Mouse (Mus musculus) lung, adult 2 months (tissue): ENCODE measurements around the gene Mbnl1. TPM values are rescaled to one million over a fixed set of nuclear protein-coding genes. Genes with fewer than 3 reads are reported as not detected.

ENCODE experiments used
- DNase-seq: peaks from one replicate; pipeline ENCODE4 v3.0.0; 2022
- H3K4me1 ChIP-seq: fragments of 200-500 bp; 2 replicates; pipeline ENCODE4 v1.6.1; 2011; ENCODE audit warnings: low read length; ENCODE audit not compliant: control insufficient read depth, insufficient read depth
- H3K4me3 ChIP-seq: fragments of 200-500 bp; replicated peaks from 2 replicates; pipeline ENCODE3; 2011; ENCODE audit warnings: low read depth, mild to moderate bottlenecking, control low read depth, low read length; ENCODE audit errors: extremely low read depth
- CTCF ChIP-seq: fragments of 200-500 bp; IDR thresholded peaks from 2 replicates; pipeline ENCODE4 v1.5.1; 2011; ENCODE audit warnings: mild to moderate bottlenecking, low read length, control low read depth; ENCODE audit not compliant: insufficient read depth
- POLR2A ChIP-seq: fragments of 200-500 bp; IDR thresholded peaks from 2 replicates; pipeline ENCODE4 v1.6.1; 2011; ENCODE audit warnings: low read depth, mild to moderate bottlenecking, control low read depth, low read length, borderline replicate concordance; ENCODE audit errors: extremely low read depth
- WGBS: fragments of 180-500 bp; shearing (Covaris S2); methylation state at CpG from one replicate; pipeline ENCODE4 v1.1.7; 2018; 5-methylcytosine and 5-hydroxymethylcytosine counted together
- polyA plus RNA-seq: library from polyadenylated mRNA; depleted of rRNA; stranded (reverse); fragments of >200 nt; gene quantifications from 2 replicates; pipeline ENCODE4 v1.2.3, GENCODE M21; 2012

Gene Mbnl1
- polyA plus RNA-seq, 1 experiment: 103 TPM

DNA sequence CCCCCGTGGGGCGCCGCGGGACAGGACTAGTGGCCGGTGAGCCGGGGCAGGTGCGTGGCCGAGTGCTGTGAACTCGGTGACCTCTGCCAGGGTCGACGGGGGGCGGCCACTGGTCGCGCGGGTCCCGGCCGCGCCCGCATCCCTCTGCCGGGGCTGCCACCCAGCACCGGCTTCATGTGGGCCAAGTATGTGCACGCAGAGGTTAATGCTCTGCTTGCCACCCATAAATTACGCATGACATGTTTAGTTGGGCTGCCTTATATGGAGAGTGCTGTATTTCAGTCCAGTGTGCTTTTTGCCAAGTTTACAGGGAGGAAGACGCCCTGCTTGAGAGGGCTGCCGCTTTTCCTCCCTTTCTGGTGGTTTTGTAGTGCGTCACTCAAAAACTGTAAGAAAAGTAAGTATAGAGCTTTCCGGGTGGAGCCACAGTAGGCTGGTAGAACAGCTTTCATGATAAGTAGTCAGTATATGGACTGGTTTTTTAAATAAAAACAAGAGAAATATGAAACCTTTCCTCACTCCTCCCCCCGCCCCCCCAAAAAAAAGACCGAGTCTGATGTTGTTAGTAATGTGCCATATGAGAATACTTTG, 29.0 kb downstream of the Mbnl1 start:
- peak; percentile 68; the same call in 1 of the 2 replicates for TF ChIP-seq POLR2A
- no peak for TF ChIP-seq CTCF
- DNase-seq: peak; percentile 76
- WGBS: 0% methylated on average over 27 of the region's 29 CpGs
- Histone ChIP-seq H3K4me1 (peaks cover 27% of the 10 kb centered on the region), H3K4me3 (peak overlapping the region; percentile 80)

DNA sequence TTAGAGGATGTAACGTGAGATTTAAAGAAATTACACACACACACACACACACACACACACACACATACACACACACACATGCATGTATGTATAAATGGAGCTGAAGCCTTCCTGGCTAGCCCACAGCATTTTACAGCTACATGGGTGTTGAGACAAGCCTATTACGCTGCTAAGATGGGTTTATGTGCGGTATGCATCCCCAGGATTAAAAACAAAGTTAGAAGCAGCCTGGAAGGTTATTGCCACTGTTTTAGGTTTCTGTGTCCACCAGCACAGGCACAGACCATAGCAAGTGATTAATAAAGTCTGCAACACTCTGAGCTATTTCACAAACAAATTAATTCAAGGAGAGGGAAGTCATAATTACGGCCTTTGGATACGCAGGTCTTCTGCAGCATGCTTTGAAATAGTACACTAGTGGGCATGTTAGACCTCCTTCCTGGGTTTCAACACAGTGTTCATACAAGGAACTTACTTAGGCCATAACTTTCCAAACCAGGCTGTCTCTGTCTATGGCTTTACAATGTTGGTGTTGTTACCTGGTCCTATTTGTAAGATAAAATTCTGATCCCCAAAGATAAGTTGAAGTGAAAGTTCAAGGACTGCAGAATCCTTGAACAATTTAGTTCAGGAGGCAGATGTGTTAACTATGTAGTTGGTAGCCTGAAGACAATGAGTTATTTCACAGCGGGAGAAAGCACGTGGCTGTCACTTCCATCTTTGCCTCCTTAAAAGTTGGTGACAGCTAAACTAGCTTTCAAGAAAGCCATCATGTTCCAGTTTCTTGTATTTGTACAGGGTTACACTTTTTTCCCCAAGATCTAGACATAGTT, 29.7 kb downstream of the Mbnl1 start:
- TF ChIP-seq POLR2A: no peak
- no peak for TF ChIP-seq CTCF
- 2% methylated on average over 7 of the region's 7 CpGs for WGBS
- Histone ChIP-seq H3K4me1 (peaks cover 31% of the 10 kb centered on the region), H3K4me3 (peak overlapping the region; percentile 80)
- no peak for DNase-seq

DNA sequence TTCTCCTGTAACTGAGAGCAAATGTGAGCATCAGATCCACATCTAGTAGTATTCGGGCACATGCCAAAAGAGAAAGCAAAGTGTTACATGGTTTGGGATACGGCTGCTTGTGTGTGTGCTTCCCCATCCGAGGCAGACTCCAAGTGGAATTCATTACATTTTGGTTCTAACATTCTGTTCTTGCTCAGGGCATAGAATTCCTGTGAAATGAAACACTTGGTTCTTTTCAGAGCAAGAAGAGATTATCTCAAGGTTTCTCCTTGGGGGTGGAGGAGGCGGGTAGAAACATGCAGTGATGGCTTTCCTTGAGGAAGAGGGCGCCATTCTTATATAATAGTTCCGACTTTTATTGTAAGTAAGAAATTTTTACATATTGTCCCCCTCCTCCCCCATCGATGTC, 30.6 kb downstream of the Mbnl1 start:
- 4% methylated on average over 7 of the region's 7 CpGs for WGBS
- peak overlapping the region; percentile 60 for H3K4me3 ChIP-seq
- no peak for DNase-seq
- TF ChIP-seq CTCF (no peak), POLR2A (no peak)
- peaks cover 36% of the 10 kb centered on the region for H3K4me1 ChIP-seq

DNA sequence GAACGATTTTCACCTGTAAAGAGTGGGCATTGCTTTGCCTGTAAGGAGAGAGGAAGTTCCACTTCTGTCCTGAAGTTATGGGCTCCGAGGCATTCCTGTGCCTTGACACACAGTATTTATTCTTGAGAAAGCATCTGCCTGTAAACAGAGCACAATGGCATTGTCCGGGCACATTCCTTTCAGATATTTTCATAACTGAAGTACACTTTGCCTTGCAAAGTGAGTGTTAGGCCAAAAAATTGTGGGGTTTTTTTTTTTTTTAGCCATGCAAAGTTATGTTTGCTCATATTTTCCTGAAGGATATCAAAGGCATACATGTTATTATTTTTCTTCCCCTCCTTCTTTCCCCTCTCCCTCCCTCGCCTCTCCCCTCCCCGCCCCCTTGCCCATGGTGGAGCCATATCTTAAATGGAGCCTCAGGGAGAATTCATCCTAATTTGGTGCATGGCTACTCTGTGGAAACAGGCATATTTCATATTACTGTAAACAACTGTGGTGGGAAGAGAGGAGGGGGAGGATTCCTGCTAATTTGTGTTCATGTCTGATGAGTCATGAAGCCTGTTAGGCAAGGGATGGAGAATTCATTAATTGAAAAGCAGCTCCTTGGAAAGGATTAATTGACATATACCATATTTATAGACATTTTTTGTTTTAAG, 32.3 kb downstream of the Mbnl1 start:
- H3K4me3 ChIP-seq: peak overlapping the region; percentile 26
- WGBS: 20% methylated on average over 5 of the region's 5 CpGs
- peaks cover 34% of the 10 kb centered on the region for H3K4me1 ChIP-seq
- no peak for TF ChIP-seq POLR2A
- no peak for TF ChIP-seq CTCF
- DNase-seq: no peak

DNA sequence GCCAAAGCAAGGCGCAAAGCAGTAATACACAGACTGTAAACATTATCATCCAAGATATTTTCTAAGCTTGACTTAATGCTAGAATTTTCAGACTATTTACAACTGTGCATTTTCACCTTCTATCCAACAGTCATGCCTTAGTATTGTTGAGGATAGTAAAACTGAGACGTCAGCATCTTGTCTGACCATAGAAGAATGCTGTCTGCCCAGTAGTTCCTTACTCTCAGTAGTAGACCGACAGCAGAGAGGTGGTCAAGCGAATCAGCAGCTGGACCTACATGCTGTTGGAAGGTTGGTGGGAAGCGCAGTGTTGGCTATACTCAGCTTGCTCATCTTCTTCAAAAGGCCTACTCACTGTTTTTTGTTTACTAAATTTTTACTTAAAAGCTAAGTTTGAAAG, 34.2 kb downstream of the Mbnl1 start:
- Histone ChIP-seq H3K4me3 (no peak overlapping the region), H3K4me1 (peaks cover 49% of the 10 kb centered on the region)
- no peak for TF ChIP-seq CTCF
- no peak for TF ChIP-seq POLR2A
- no peak for DNase-seq
- 75% methylated on average over 5 of the region's 5 CpGs for WGBS

DNA sequence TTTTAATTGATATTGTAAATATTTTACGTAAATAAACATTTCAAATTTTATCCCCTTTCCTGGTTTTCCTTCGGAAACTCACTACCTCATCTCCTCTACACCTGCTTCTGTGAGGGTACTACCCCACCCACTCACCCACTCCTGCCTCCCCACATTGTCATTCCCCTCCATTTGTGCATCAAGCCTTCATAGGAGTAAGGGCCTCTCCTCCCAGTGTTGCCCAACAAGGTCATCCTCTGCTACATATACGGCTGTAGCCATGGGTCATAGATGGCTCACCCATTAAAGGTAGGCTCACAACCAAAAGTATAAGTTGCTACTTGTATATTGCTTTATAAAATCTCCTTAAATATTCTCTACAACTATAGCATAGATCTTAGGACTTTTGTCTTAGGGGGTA, 34.9 kb downstream of the Mbnl1 start:
- WGBS: 84% methylated on average over 3 of the region's 3 CpGs
- DNase-seq: no peak
- peaks cover 47% of the 10 kb centered on the region for H3K4me1 ChIP-seq

DNA sequence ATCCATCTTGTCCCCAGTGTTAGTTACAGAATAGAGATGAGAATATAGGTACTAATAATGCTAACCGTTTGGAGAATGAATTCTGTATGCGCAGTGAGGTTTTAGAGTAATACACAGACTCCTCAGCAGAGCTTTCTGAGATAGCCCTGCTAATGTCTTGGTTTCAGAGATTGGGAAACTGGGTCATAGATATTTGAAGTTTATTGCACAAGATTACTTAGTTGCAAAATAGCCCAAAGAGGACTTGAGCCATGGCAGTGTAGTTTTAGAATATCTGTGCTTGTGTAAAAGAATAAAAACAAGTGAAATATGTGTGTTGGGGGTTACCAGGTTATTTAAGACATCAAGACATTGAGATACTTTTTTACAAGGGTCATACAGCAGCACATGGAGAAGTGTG, 35.3 kb downstream of the Mbnl1 start:
- no peak overlapping the region for H3K4me3 ChIP-seq
- WGBS: 63% methylated on average over 2 of the region's 2 CpGs
- no peak for DNase-seq
- peaks cover 49% of the 10 kb centered on the region for H3K4me1 ChIP-seq
- TF ChIP-seq POLR2A (no peak), CTCF (no peak)

More for the DNA sequence above, 34.9 kb downstream of the Mbnl1 start:
- no peak for TF ChIP-seq POLR2A
- no peak for TF ChIP-seq CTCF
- H3K4me3 ChIP-seq: no peak overlapping the region

DNA sequence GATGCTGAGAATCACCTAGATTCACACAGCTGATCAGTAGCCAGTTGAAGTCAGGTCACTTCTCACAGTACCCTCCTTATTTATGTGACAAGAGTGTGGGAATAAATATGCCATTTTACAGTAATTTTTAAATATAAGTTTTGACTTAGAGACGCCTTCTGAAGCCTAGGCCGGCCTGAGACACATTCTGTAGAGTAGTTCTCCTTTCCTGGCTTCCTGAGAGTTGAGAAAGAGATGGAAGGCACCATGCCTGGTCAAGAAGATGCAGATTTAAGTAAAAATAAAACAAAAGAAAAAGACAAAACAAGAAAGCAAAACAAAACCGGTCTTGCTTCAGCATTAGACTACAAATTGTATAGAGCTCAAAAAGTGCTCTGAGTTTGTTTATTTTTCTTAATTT, 38.6 kb downstream of the Mbnl1 start:
- no peak for DNase-seq
- Histone ChIP-seq H3K4me3 (no peak overlapping the region), H3K4me1 (peaks cover 49% of the 10 kb centered on the region)
- TF ChIP-seq CTCF (no peak), POLR2A (no peak)
- WGBS: 59% methylated on average over 3 of the region's 3 CpGs

DNA sequence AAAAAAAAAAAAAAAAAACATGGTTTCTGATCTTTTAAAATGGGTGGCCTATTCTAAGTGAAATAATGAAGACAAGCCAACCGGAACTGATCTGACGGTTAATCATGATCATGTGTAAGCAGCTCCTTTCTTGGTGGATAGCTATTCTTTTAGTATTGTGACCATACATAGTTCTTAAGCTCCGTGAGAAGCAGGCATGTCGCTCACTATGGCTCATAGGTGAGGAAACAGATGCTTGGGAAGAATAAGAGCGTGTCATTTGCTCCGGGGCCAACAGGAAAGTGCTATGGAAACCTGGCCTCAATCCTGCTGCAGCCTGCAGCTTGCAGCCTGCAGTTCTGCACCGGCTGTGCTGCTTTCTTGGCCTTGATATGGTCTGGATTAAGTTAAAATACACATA, 40.7 kb downstream of the Mbnl1 start:
- DNase-seq: no peak
- TF ChIP-seq CTCF (no peak), POLR2A (no peak)
- H3K4me3 ChIP-seq: no peak overlapping the region
- WGBS: 23% methylated on average over 7 of the region's 7 CpGs
- peaks cover 50% of the 10 kb centered on the region for H3K4me1 ChIP-seq
